Mouse (Mus musculus): ENCODE measurements around the gene Clic3. TPM values are rescaled to one million over a fixed set of nuclear protein-coding genes. Genes with fewer than 3 reads are reported as not detected.
A peak's percentile ranks its signal among the peaks of the same experiment; 100 is the strongest.

The Clic3 gene
- total RNA-seq, 2 experiments from 2014 or later: 0.58 TPM; not detected in 1

GRCm38 (mm10) chr2:25441067-25441466 lies 15.6 kb upstream of the Clic3 start:
- DNase-seq (ENCODE audit: low spot score in 2 of 2): no peak

GRCm38 (mm10) chr2:25442682-25443081 lies 14.0 kb upstream of the Clic3 start:
- no peak for DNase-seq (ENCODE audit: low spot score in 2 of 2)

- no peak for DNase-seq (ENCODE audit: low spot score in 2 of 2)
Measured at GRCm38 (mm10) chr2:25450853-25451647, 5.6 kb upstream of the Clic3 start.

GRCm38 (mm10) chr2:25452951-25453350 lies 3.7 kb upstream of the Clic3 start:
- no peak for DNase-seq (ENCODE audit: low spot score in 2 of 2)

GRCm38 (mm10) chr2:25457022-25457896 lies 621 bp downstream of the Clic3 start:
- no peak for DNase-seq (ENCODE audit: low spot score in 2 of 2)

GRCm38 (mm10) chr2:25458911-25459310 lies 2.3 kb downstream of the Clic3 start:
- DNase-seq (ENCODE audit: low spot score in 2 of 2): no peak

GRCm38 (mm10) chr2:25460135-25460534 lies 3.5 kb downstream of the Clic3 start:
- peak in 1 of 2 experiments; percentile 27 for DNase-seq (ENCODE audit: low spot score in 2 of 2)

GRCm38 (mm10) chr2:25460551-25461309 lies 4.1 kb downstream of the Clic3 start, which contains the start of gene Paxx:
Paxx (minus strand) TSS chr2:25461094.
- DNase-seq (ENCODE audit: low spot score in 2 of 2): peak; percentile 91 to 93

GRCm38 (mm10) chr2:25461407-25461806 lies 4.8 kb downstream of the Clic3 start:
- no peak for DNase-seq (ENCODE audit: low spot score in 2 of 2)

- no peak for DNase-seq (ENCODE audit: low spot score in 2 of 2)
Measured at GRCm38 (mm10) chr2:25463630-25464029, 7.0 kb downstream of the Clic3 start.

GRCm38 (mm10) chr2:25465256-25465655 lies 8.6 kb downstream of the Clic3 start:
- no peak for DNase-seq (ENCODE audit: low spot score in 2 of 2)

- no peak for DNase-seq (ENCODE audit: low spot score in 2 of 2)
Measured at GRCm38 (mm10) chr2:25465816-25466635, 9.4 kb downstream of the Clic3 start.

- DNase-seq (ENCODE audit: low spot score in 2 of 2): no peak
Measured at GRCm38 (mm10) chr2:25467606-25468303, 11.1 kb downstream of the Clic3 start.

- DNase-seq (ENCODE audit: low spot score in 2 of 2): peak in 1 of 2 experiments; percentile 31
Measured at GRCm38 (mm10) chr2:25468962-25469915, 12.6 kb downstream of the Clic3 start.

GRCm38 (mm10) chr2:25469969-25470368 lies 13.3 kb downstream of the Clic3 start, which contains the start of gene Ptgds:
Ptgds (minus strand) TSS chr2:25470046.
- no peak for DNase-seq (ENCODE audit: low spot score in 2 of 2)

GRCm38 (mm10) chr2:25472550-25472949 lies 15.9 kb downstream of the Clic3 start:
- no peak for DNase-seq (ENCODE audit: low spot score in 2 of 2)

GRCm38 (mm10) chr2:25477541-25477940 lies 20.9 kb downstream of the Clic3 start:
- no peak for DNase-seq (ENCODE audit: low spot score in 2 of 2)

- peak in 1 of 2 experiments; percentile 64 for DNase-seq (ENCODE audit: low spot score in 2 of 2)
Measured at GRCm38 (mm10) chr2:25477967-25478675, 21.5 kb downstream of the Clic3 start.
